Mouse (Mus musculus): ENCODE measurements around the gene Vamp8.

Gene Vamp8

DNA sequence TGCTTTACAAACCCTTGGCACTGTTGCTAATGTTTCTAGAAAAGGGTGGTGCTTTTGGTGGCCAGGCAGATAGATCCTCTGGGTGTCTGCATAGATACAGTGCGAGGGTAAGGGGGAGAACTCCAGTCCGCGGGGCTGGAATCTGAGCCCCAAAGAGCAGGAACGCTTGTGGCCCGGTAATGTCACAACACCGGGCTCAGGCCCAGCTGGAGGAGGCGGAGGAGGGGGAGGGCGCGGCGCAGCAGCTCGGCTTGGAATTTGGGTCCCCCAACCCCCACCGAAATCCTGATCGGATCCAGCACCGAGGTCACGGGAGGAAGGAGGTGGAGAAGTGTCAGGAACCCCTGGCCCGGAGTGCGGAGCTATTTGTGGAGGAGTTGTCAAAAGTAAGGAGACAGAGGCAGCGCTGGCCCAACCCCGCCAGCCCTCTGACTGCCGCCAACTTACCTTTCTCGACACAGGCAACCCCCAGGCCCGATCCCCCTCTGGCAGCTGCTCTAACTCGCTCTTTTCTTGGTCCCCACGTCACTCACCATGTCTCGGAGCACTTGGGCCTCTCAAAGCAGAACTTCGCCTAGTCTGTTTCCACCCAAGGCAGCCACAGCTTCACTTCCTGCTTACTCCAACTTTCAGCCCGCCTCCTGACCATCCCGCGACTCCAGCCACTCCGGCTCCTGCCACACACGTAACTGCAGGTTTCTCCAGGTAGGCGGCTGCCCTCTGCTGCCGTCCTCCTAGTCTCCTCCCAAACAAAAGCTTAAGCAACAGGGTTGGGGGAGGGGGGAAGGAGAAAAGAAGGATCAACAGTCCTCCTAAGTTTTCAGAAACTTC lies at the start of gene Vamp8:
TSS of gene Vamp8 (minus strand) at position 763 of the 831 bp plus-strand sequence.
- peak; percentile 33 to 40 for DNase-seq (ENCODE audit: low spot score in 2 of 2)

DNA sequence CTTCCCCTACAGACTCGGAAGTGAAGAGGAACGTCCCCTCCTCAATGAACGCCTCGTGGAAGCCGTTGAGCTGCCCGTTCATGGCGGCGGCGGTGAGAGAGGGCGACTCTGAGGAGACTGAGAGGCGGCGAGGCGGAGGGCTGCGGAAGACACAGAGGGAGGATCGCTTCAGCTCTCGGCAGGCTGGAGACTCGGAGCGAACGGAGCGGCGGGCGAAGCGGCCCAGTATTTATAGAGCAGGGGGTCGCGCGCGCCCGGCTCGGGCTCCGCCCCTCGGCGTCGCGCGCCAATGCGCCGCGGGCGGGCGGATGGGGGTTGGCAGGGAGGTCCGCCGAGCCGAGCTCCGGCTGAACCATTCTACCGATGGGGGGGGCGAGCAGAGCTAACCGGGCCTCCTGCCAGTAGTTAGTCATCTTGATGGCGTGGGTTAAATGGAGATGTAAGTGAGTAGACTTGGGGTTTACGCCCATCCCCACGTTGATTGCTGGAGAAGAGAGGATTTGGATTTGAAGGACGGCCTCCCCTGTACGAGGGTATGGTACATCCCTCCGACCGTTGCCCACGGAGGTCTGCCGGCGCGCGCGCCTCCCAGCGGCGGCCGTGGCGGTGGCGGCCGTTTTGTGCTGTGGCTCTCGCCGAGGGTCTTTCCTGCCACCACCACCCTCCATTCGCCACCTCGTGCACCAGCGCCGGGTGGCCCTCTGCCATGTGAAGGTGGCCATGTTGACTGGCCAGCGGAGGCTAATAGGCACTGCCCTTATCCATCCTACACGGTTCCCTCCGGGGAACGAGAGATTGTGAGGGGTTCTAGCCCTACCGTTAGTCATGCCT lies 49.1 kb upstream of the Vamp8 start, which contains the start of gene Mat2a:
TSS of gene Mat2a (minus strand) at position 204 of the 831 bp plus-strand sequence.
- peak; percentile 95 to 97 for DNase-seq (ENCODE audit: low spot score in 2 of 2)

DNA sequence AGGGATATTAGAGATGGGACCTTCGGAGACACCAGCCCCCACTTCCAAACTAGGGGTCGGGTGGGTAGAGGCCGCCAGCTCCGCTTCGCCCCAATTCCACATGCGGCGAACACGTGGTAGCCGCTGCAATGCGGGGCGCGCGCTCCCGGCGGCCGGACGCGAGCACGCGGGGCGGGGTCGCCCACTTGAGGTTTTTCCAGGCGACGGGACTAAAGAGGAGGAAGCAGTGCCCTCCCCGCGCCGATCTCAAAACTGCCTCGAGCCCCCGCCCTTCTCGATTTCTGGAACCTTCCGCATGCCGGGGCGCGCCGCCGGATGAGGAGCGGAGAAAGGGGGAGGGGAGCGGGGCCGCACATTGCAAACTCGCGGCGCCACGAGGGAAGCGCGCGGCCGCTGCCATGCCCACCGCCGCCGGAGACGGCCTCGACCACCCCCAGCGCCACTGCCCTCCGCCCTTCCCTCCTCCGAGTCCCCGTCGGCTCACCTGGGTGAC lies 48.4 kb upstream of the Vamp8 start:
- DNase-seq (ENCODE audit: low spot score in 2 of 2), result peak; percentile 91 to 92

DNA sequence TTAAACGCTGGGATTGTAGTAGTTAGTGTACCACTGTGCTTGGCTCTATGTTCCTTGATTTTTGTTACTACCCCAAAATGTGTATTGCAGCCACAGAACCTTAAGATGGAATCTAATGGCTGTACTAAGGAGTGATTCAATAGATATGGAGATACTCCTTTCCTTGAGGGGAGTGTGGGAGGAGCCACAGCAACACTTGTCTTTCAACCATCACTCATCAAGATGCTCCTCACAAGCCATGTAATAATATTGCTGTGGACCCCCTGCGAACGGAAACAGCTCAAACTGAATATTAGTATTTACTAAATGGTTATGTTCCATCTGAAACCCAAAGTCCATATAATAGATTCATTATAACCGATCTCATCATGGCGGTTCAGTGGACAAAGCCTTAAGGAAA lies 47.7 kb upstream of the Vamp8 start:
- no peak for DNase-seq (ENCODE audit: low spot score in 2 of 2)

DNA sequence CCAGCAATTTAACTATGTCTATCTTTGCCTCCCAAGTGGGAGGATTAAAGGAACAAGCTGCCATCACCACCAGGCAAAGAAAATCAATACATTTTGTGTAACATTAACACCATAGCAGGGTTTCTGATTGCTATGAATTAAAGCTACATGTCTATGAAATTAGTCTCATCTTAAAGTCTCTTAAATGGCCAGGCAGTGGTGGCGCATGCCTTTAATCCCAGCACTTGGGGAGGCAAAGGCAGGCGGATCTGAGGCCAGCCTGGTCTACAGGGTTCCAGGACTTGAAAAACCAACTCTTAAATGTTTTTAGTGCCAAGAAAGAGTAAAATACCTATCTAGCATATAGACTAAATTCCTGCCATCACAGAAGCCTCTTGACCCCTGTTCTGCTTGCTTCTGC lies 41.6 kb upstream of the Vamp8 start:
- no peak for DNase-seq (ENCODE audit: low spot score in 2 of 2)

DNA sequence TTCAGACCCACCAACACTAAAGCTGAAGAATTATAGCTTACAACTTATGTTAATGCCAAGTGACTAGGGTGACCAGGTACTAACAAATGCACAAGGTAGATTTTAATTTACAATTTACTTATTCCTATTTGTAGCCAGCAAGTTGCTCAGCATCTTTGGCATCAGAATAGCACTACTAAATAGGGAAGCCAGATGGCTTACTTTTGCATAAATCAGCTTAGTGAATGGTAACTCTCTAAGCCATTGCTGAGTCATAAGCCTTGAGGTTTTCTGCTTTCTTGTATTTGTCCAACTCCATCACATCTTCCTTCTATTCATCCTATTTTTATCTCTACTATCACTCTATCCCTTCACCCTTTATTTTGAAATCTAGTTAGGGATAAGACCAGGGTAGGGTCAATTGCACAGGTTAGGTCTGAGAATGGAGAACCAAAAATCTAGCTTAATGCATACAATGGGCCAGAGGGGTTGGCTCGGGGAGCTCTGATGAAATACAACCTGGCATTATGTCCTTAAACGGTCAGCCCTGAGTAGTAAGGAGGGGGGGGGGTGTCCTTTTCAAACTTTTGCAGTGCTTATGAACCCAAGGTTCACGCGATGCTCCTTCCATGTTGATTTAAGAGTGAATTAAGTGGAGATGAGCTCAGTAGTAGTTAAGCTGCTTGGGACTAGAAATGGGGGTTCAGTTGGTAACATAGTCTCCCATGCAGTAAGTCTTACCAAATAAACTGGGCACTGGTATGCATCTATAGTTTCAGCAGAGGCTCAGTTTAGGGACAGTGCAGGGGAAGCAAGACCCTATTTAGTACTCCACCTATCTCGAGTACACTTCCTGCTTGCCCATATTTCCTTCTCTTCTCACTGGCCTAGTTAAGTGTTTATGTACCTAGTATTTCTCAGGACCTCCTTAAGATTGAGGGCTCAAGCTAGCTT lies 40.8 kb upstream of the Vamp8 start:
- DNase-seq (ENCODE audit: low spot score in 2 of 2), result no peak

DNA sequence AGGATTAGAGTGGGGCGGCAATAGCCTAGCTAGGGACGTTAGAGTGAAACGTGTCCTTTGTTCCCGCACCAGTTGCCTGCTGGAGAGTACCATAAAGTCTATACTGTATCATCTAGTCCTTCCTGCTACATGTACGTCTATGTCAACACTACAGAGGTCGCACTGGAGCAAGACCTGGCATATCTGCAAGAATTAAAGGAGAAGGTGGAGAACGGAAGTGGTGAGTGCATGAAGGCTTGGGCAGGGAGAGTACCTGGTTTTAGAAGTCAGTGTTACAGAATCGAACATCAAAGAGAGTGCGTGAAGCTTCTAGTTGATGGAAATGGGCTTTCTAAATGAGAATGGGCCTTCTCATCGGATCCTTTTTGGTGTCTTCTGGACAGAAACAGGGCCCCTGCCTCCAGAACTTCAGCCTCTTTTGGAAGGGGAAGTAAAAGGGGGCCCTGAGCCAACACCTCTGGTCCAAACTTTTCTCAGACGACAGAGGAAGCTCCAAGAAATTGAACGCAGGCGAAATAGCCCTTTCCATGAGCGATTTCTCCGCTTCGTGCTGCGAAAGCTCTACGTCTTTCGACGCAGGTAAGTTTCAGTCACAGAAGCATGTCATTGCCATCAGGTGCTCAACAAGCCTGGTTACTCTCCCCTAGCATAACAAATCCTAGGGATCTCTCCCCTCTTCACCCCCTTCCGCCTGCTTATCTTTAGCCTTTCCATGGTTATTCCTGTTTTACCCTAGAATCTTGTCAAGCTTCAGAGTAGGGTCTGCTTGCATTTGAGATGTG lies 38.7 kb upstream of the Vamp8 start:
- no peak for DNase-seq (ENCODE audit: low spot score in 2 of 2)

DNA sequence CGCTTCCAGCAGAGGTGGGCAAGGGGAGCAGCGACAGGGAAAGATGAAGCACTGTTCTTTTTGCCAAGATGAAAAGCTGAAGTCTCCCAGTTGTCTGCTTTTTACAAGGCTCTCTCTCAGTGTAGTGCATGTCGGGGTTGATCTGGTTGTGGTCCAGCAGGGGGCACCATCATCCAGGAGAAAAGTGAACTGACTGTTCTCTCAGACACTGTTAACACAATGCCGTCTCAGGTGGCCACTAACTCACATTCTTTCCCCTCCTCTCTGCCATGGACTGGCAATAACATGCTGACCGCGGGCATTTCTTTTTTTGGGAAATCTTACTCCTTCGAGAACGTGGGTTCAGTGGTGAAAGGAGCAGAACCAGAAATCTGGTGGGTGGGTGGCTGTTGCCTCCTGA lies 37.5 kb upstream of the Vamp8 start:
- peak; percentile 81 to 84 for DNase-seq (ENCODE audit: low spot score in 2 of 2)

DNA sequence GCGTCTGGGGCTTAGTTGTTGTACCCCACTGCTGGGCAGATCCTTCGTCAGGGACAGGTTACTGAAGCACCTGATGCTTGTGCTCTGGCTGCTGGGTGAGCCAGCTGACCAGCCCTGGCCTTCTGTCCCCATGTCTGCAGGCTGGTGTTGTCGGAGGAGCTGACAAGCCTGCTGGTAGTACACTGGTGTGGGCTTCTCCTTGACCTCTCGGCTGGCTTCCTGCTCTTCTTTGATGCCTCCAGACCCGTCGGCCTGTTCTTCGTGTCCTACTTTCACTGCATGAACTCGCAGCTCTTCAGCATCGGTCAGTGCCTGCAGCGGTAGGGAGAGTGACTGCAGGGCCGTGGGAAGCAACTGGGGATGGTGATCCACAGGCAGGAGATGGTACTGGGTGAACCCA lies 35.1 kb upstream of the Vamp8 start:
- no peak for DNase-seq (ENCODE audit: low spot score in 2 of 2)

DNA sequence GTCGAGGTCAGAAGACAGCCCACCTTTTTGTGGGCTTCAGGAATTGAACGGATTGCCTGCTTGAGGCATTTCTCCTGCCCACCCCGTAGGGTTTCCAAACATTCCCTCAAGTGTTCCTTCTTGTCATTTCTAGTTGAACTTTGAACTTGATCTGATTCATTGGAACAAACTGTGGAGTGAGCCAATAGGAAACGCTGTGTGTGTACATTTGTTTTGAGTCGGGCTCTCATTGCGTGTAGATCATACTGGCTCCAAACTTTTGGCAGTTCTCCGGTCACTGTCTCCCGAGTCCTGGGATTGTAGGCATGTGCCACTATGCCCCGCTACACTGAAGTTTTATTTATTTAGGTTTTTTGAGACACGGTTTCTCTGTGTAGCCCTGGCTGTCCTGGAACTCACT lies 30.4 kb upstream of the Vamp8 start:
- DNase-seq (ENCODE audit: low spot score in 2 of 2), result no peak

DNA sequence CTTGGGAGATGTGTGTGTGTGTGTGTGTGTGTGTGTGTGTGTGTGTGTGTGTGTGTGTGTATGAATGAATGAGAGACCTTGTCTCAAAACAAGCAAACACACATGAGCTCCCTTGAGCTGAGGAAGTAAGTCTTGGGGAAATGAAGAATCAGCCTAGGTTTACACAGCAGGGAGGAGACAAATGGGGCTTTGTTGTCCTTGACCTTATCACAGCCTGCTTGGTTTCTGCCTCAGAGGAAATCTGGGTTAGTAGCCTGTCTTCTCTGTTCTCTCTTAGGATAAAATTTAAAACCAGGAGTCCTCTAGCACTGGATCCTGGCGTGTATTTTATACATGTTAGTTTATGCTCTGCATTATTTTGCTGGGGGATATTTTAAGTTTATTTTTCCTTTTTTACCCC lies 29.3 kb upstream of the Vamp8 start:
- no peak for DNase-seq (ENCODE audit: low spot score in 2 of 2)

DNA sequence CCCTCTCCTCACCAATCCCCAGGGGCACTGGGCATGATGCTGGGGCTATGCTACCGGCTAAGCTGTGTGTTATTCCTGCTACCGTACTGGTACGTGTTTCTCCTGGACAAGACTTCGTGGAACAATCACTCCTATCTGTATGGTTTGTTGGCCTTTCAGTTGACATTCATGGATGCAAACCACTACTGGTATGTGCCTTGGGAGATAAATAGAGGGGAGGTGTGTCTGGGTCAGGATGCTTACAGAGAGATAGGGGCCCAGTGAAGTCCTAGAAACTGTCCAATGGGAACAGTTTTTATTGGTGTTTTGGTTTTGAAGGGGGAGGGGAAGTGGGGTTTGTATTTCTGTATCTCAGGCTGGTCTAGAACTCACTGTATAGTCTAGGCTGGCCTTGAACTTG lies 27.8 kb upstream of the Vamp8 start:
- no peak for DNase-seq (ENCODE audit: low spot score in 2 of 2)

DNA sequence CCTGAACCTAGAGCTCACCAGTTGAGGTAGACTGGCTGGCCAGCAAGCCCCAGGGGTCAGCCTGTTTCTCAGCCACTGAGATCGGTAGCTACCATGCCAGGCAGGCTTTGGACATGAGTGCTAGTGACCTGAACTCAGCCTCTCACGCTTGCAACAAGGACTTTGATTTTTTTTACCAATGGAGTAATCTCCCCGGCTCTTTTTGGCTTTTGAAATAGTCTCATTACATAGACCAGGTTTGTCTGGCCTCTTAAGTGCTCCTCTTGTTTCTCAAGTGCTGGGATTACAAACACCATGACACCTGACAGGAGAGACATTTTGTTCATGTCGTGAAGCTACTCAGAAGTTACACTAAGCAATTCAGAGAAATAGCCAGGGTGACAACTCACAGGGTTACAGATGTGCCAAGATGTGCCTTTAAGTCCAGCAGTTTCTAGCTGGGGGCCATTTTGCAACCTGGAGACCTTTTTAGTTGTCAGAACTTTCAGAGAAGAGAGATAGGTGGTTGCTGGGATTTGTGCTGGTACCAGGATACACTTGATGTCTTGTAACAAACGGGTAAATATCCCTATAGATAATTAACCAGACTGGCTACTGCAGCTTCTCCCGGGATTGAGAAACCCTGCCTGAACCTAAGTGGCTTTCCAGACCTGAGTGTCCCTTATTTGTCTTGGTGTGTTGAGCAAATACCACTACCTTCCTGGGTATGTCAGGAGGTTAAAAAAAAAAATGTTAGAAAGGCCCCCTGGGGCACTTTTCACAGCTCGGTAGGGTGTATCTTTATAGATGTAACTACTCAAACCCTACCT lies 25.7 kb upstream of the Vamp8 start:
- DNase-seq (ENCODE audit: low spot score in 2 of 2), result no peak

DNA sequence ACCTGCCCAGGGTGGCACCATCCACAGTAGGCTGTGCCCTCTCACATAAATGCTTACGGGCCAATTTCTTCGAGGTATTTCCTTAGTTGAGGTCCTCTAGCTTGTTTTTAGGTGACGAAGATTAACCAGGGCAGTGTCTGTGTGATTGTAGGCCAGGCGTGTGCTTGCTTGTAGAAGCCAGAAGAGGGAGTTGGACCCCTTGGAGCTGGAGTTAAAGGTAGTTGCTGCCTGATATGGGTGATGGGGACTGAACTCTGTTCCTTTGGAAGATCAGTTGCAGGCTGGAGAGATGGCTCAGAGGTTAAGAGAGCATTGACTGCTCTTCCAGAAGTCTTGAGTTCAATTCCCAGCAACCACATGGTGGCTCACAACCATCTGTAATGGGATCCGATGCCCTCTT lies 24.7 kb upstream of the Vamp8 start:
- no peak for DNase-seq (ENCODE audit: low spot score in 2 of 2)

DNA sequence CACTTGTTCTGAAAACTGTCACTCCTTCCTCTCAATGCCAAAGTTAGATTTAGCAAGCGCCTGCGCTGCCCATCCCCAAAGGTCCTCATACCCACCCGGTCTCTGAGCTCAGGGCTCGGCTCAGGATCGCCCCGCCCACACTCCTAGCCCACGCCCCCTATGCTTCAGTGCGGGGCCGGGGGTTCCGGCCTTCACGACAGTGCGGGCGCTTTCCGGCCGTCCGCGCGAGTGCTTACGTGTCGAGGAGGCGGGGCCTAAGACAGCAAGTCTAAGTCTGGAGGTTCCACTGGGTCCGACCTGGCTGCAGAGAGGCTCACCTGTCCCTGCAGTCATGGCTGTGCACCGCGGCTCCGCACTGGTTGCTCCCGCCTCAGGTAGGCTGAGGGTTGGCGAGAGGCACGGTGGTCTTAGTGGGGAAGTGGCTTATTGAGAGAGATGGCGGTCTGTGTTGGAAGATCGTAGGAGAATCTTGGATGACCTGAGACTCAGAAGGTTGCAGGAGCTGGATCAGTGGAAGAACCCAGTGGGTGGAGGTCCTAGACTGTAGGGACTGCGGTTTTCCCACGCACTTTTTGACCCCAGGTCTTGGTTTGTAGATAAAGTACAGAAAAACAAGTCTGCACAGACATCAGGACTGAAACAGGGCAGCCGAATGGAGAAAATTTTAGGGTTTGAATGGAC lies 23.7 kb upstream of the Vamp8 start, which contains the start of gene Ggcx:
TSS of gene Ggcx (plus strand) at position 233 of the 681 bp plus-strand sequence.
- DNase-seq (ENCODE audit: low spot score in 2 of 2), result peak; percentile 90 to 94

DNA sequence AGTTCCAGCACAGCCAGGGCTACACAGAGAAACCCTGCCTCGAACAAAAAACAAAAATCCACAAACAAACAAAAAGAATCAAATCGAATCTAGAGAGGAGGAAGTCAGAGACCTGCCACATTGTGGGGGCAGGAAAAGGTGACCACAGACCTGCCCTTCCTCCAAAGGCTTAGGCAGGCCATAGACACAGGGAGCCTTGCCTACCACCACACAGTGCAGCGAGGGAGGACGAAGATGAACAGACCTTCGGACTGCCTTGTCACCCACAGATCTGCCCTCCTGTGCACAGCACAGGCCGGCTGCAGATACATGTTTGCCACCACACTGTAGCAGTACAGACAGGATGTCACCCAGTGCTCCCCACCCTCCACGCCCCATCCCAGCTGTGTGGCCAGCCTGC lies 20.0 kb upstream of the Vamp8 start:
- no peak for DNase-seq (ENCODE audit: low spot score in 2 of 2)

DNA sequence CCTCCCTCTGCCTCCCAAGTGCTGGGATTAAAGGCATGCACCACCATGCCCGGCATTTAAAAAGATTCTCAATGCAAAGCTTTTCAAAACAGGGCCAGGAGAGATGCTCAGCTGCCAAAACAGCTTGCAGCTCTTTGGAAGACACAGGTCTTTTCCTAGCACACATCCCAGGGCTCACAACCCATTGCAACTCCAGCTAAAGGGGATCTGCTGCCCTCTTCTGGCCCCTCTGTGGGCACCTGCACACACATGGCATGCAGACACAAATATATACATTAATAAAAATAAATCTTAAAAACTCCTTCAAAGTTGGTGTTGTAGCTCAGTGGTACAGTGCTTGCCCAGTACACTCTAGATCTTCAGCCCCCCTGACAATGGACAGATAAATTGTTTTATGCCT lies 19.5 kb upstream of the Vamp8 start:
- no peak for DNase-seq (ENCODE audit: low spot score in 2 of 2)

DNA sequence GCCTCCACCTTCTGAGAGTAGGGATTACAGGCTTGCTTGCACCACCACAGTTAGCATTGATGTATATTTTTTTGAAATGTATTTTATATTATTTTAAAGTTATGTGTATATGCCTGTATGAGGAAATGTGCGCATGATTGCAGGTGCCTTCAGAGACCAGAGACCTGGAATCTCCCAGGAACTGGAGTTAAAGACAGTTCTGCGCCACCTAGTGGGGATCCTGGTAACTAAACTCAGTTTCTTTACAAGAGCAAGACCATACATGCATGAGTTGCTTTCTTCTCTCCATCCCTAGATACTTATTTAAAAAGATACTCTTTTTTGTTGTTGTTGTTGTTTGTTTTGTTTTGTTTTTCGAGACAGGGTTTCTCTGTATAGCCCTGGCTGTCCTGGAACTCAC lies 19.1 kb upstream of the Vamp8 start:
- peak; percentile 81 to 83 for DNase-seq (ENCODE audit: low spot score in 2 of 2)

DNA sequence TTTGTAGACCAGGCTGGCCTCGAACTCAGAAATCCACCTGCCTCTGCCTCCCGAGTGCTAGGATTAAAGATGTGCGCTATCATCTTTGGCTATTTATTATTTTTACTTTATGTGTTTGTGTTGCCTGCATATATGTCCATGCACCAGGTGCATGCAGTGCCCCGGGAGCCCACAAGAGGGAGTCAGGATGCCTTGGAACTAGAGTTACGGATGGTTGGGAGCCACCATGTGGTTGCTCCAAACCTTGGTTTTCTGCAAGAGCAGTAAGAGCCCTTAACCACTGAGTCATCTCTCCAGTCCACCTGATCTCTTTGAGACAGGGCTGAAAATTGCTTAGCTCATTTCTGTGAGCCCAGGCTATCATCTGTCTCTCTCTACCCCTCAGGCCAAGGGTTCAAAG lies 16.6 kb upstream of the Vamp8 start:
- DNase-seq (ENCODE audit: low spot score in 2 of 2), result peak; percentile 89 to 91

Data from right cerebral cortex, adult 2 months (tissue).